Mouse (Mus musculus) embryo, embryonic 11 days (tissue): ENCODE results near the gene Olfr1239.

Source experiments
- DNase-seq: peaks from one replicate; pipeline ENCODE4 v3.0.0-alpha.2; 2015

Olfr1239 gene

DNA sequence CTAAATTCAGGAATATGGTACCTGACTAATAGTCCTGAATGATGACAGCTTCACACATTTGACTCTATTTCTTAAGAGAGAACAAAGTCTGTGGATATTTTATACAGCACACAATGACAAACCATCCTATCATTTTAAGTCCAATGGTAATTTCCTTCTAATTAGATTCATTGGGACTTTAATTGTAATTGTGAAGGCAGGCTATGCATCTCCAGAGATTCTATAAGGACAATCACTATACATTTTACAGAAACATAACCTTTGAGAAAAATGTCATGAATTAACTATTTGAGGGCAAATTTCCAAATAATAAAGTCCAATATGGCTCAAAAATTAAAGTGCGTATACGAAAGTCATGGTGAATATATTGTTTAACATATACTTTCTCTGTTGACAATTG lies at the start of gene Olfr1239:
Gene Olfr1239, minus strand, starts transcription at position 101 of the 400 bp plus-strand sequence.
- DNase-seq: no peak

DNA sequence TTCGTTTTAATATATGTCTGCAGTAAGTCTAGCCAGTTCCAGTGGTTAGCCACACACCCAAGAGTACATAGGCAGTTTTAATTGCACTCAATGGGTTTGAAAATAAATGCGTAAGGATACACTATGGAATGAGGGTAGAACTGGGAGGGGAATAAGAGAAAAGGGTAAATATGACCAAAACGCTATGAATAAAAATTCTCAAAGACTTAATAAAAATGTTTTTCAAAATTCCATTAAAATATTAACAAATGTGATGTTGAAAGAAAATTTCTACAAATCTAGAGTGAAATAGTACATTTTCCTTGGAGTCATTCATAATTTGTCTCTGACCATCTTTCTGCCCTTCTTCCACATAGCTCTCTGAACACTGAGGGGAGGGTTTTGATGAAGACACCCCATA lies 22.7 kb upstream of the Olfr1239 start, which contains the start of gene Olfr1240:
Gene Olfr1240, minus strand, starts transcription at position 101 of the 400 bp plus-strand sequence.
- DNase-seq: no peak

DNA sequence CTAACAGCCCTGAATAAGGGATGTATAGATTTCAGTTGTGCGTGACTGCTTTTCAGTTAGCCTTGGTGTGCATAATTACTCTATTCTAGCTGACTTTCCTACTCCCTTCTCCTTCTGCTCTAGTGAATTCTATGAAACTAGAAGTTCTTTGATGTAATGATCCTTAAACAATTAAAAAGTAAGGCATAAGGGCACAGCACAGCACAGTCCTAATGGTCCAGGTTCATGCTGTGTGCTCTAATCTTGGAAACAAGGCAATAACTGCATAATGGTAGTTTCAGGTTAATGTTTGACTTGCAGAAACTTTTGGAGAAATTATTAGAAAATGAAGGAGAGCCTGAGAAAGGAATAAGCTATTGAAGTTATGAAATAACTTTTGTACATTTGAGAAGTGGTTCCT lies 5.7 kb downstream of the Olfr1239 start:
- DNase-seq: no peak

DNA sequence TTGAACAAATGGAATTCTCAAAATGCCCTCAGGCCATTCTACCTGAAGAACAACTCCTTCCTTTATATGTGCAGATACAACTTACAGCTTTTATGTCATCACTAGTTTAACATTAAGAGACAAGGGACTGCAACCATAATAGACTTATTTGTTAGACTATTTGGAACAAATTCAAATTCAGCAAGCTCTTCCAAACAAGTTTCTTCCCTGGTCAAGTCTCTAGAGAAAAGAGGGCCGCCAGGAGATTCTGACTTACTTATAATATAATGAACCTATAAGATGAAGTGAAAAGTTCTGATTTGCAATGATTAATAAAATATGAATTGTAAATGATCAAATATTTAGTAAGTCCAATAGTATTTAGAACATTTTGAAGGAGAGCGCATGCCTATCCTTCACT lies 10.6 kb downstream of the Olfr1239 start, which contains the start of gene Olfr1238:
Gene Olfr1238, minus strand, starts transcription at position 101 of the 400 bp plus-strand sequence.
- no peak for DNase-seq

DNA sequence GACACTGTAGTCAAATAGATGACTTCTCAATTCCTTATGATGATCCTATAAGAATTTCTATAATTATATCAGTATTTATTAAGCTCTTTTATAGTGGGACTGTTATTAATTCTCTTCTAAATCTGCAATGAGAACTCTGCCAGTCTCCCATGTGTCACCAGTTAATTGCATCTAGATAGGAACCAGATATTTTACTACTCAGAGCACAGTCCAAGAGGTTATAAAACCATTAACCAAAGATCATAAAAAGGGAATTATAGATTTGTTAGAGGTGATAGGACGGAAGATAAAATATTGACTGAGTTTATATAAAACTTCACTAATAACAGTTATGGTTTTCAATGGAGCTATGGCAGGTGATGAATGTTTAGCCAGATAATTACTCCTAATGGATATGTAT lies 19.3 kb downstream of the Olfr1239 start:
- no peak for DNase-seq
